Mouse (Mus musculus) CD4-positive, CD25-positive, alpha-beta regulatory T cell, adult 4 months (primary cell): Measurements from ENCODE around the gene Prelid1. TPM values are rescaled to one million over a fixed set of nuclear protein-coding genes. Genes with fewer than 3 reads are reported as not detected.

Source experiments
- ATAC-seq: one replicate; pipeline ENCODE4 v1.8.0; 2017
- polyA plus RNA-seq, 2 experiments: library from polyadenylated mRNA; unstranded; fragments of 100-300 nt; shearing (Covaris generic); gene quantifications; one replicate each; pipeline ENCODE4 v1.2.1; 2017

Prelid1 gene
- polyA plus RNA-seq: 100 to 1,000 TPM; 207 to 213 TPM

- no peak for ATAC-seq
Measured at GRCm38 (mm10) chr13:55319931-55320533, at the start of gene Prelid1. Gene Prelid1, plus strand, starts transcription at chr13:55320500.

DNA sequence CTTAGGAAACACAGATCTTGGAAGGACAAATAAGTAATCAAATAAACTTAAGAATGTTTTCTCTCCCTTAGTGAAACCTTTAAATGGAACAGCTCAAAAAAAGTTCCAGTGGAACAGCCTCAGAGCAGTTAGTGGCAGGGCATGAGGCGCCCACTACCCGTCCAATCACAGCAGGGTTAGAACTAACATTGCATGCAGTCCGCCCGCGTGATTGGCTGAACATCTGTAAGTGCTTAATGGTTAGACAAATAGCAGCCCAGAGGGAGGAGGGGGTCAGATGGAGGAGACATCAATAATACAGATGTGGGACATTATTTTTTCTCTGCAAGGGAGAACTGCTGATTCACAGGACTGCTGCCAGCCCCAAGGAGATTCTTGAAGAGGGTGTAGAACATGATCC lies 43.1 kb upstream of the Prelid1 start:
- no peak for ATAC-seq

GRCm38 (mm10) chr13:55277646-55278045 lies 42.7 kb upstream of the Prelid1 start:
- ATAC-seq: no peak

- no peak for ATAC-seq
Measured at GRCm38 (mm10) chr13:55288854-55289253, 31.4 kb upstream of the Prelid1 start.

- no peak for ATAC-seq
Measured at GRCm38 (mm10) chr13:55296760-55297159, 23.5 kb upstream of the Prelid1 start.

DNA sequence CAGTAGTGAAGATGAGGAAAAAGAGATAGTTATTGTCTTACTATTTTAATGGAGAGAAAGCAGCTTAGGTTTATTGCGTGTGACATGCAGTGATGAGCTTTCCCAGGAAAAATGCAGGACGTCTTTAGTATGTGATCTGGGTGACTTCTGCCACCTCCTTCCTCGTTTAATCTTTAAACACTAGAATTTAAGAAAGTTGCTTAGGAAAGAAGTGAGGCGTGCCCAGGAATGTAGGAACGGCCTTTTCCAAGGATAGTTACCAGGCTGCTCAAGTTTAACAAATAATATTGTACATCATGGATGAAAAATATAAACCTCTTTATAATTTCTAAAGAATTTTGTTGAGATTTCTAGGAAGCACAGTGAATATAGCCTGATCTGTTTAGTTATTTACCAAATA lies 19.4 kb upstream of the Prelid1 start:
- ATAC-seq: no peak

DNA sequence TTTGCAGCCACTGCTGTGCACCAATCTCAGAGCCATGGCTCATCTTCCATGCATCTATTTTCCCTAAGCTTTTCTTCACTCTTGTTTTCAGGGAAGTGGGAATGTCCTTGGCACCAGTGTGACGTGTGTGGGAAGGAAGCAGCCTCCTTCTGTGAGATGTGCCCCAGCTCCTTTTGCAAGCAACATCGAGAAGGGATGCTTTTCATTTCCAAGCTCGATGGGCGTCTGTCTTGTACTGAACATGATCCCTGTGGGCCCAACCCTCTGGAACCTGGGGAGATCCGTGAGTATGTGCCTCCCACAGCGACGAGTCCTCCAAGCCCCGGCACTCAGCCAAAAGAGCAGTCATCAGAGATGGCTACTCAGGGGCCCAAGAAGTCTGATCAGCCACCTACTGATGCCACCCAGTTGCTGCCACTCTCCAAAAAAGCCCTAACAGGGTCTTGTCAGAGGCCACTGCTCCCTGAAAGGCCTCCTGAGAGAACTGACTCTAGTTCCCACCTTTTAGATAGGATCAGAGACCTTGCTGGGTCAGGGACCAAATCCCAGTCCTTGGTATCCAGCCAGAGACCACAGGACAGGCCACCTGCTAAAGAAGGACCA lies 8.2 kb upstream of the Prelid1 start:
- no peak for ATAC-seq

DNA sequence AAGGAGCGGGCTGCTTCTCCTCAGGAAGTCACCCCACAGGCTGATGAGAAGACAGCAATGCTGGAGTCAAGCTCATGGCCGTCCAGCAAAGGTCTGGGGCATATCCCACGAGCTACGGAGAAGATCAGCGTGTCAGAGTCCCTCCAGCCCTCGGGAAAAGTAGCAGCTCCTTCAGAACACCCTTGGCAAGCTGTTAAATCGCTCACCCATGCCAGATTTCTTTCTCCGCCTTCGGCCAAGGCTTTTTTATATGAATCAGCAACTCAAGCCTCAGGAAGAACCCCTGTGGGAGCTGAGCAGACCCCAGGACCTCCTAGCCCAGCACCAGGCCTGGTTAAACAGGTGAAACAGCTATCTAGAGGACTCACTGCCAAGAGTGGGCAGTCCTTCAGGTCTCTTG lies 7.2 kb upstream of the Prelid1 start:
- no peak for ATAC-seq

- ATAC-seq: no peak
Measured at GRCm38 (mm10) chr13:55314891-55315412, 5.3 kb upstream of the Prelid1 start.

DNA sequence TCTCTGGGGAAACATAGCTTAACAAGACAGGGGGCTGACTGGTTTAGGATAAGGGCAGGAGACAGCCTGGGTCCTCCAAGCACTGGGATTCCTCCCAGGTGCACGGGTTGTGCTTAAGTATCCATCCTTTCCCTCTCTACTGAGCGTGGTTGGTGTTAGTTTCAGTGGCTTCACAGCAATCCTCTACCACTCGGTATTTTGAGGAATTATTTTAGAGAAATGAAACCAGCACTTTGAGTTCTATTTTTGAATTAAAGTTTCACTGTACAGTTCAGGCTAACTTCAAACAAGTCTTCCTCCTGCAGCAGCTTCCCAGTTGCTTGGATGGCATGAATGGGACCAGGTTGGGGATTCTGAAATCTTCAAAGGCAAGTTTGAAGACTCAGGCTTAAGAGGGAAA lies 1.9 kb upstream of the Prelid1 start:
- ATAC-seq: no peak

- ATAC-seq: peak; percentile 98
Measured at GRCm38 (mm10) chr13:55321434-55322129, 1.3 kb downstream of the Prelid1 start, which contains the start of gene Rab24. Gene Rab24, minus strand, starts transcription at chr13:55321946.

- ATAC-seq: peak; percentile 27
Measured at GRCm38 (mm10) chr13:55322130-55322825, 2.0 kb downstream of the Prelid1 start.

DNA sequence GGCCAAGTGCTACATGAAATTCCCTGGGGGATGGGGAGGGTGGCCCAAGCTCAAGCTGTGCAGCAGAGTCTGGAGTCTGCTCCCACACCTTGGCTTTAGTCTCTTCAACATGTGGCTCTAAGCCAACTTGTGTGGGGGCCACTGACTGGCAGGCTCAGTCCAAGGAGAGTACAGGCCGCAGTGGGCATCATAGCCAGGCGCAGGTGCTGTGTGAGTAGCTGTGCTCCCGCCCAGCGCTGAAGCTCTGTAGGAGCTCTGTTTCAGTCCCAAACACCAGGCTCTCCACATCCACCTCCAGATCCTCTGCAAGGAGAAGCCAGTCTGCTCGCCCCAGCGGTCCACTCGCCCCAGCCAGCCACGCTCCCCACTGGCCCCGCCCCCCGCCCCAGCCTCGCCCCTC lies 5.3 kb downstream of the Prelid1 start:
- no peak for ATAC-seq

- peak; percentile 17 for ATAC-seq
Measured at GRCm38 (mm10) chr13:55327169-55327568, 6.9 kb downstream of the Prelid1 start.

GRCm38 (mm10) chr13:55327633-55328032 lies 7.3 kb downstream of the Prelid1 start:
- peak; percentile 91 for ATAC-seq

GRCm38 (mm10) chr13:55328171-55328570 lies 7.9 kb downstream of the Prelid1 start:
- no peak for ATAC-seq

DNA sequence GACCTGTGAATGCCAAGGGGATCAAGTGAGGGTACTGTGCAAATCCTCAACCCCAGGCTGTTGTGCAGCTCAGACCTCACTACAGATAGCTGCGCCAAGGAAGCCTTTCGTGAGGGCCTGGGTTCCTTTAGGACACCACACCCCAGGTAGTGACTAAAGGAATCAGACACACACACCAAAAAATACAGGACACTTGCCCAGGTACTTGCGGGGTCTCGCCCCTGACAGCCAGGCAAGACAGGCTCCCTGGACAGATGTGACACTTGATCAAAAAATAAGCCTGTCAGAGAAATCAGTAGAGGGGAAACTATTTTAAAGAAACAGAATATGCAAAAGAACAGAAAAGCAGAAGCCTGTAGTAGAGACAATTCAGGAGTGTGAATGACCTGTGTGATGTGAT lies 8.3 kb downstream of the Prelid1 start:
- ATAC-seq: no peak

DNA sequence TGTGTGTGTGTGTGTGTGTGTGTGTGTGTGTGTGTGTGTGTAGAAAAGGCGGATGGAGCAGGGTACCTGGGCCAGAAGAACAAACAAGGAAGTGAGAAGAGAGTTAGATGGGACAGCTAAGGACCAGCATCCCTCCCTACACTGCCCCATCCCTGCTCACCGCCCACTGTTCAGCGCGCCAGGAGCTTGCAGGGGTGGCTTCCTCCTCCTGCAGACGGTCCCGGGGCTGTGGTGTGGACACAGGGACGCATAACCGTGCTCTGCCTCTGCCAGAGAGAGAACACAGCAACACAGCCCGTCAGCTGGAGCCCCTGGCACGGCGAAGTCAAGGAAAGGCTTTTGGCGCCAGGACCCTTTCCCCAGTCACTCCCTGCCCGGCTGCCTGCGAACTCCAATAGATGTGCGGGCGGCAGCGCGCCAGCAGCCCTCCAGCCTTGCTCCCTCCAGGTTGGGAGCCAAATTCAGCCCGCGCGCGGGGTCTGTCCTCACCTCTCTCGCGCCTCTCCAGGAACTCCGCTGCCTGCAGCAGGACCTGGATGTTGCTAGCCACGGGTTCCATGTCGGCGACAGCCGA lies 8.9 kb downstream of the Prelid1 start:
- no peak for ATAC-seq

DNA sequence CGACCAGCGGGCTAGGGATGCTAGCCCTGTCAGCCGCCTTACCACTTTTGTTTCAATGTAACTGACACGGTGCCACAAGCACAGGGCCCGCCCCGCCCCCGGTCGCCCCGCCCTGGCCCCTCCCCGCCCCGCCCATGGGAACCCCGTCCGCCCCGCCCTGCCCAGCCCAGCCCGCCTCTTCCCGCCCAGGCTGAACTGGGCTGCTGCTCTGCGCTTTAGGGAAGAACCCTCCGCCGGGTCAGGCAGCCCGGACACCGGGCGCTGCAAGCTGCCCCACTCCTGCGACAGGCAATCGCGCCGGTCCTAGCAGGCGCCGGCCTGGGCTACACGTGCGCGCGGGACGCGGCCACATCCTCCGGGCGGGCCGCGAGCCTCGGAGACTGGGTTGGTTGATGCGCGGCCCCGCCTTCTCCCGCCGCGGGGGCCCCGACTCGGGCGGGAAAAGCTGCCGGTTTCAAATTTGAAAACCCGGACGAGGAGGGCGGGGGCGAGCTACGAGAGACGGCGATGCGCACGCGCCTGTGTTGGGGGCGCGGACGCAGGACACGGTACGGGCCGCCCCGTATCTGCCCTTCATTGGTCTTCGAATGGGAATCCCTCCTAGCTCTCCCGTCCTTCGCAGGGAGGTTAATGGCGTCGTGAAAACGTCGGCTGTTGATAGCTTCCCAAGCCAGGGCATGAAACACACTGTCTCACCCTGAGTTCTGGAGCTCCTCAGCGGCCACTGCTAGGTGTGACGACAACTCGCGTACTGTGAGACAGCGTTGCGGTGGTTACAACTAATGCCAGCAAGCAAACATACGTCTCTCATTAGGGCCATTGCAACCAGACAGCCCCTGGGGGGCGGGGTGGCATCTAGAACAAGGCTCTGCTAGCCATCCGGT lies 9.6 kb downstream of the Prelid1 start, which contains the start of gene Mxd3:
Gene Mxd3, minus strand, starts transcription at position 141 of the 884 bp plus-strand sequence.
- peak; percentile 67 for ATAC-seq

GRCm38 (mm10) chr13:55330567-55331400 lies 10.5 kb downstream of the Prelid1 start:
- no peak for ATAC-seq

DNA sequence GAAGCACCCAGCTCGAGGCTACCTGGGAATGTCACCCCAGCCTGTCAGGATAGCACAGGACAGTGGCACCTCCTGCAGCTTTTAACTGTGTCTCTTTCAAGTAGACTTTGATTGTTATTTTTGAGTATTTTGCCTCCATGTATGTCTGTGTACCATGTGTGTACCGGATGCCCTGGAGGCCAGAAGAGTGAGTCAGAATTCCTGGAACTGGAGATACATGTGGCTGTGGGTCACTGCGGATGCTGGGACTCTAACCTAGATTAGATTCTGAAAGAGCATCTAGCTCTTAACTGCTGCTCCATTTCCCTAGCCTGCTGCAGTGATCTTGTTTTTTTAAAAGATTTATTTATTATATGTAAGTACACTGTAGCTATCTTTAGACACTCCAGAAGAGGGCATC lies 12.0 kb downstream of the Prelid1 start:
- ATAC-seq: no peak
